Mouse (Mus musculus): ENCODE measurements around the gene Cenpf. TPM values are rescaled to one million over a fixed set of nuclear protein-coding genes. Genes with fewer than 3 reads are reported as not detected.
A peak's percentile ranks its signal among the peaks of the same experiment; 100 is the strongest.

Gene Cenpf
- polyA plus RNA-seq (2012; rRNA removed), result 10.2 and 12.6 TPM in 2 replicates

GRCm38 (mm10) chr1:189687654-189688387, at the start of gene Cenpf:
Cenpf (minus strand) TSS chr1:189688086.
- Histone ChIP-seq H3K36me3 (ENCODE audit: control insufficient read depth, insufficient read depth, low read length) (peaks cover 2% of the 10 kb centered on the region; the same call in 1 of the 2 replicates), H3K4me1 (ENCODE audit: control insufficient read depth, insufficient read depth, low read length) (peaks cover 3% of the 10 kb centered on the region), H3K27ac (ENCODE audit: control insufficient read depth, insufficient read depth, low read depth, low read length) (peak within 1 kb of the TSS; percentile 91), H3K4me3 (ENCODE audit: control insufficient read depth, low read depth, low read length) (peak within 1 kb of the TSS; percentile 96), H3K27me3 (ENCODE audit: control insufficient read depth, insufficient read depth, low read length) (no peaks in the 10 kb centered on the region)
- peak; percentile 86 for TF ChIP-seq POLR2A (IDR thresholded peaks at IDR 0.05; ENCODE audit: control insufficient read depth, low read depth, low read length)
- no peak for TF ChIP-seq CTCF (IDR thresholded peaks at IDR 0.05; ENCODE audit: control insufficient read depth, insufficient read depth, insufficient replicate concordance, low read depth, low read length)

- Histone ChIP-seq H3K36me3 (ENCODE audit: control insufficient read depth, insufficient read depth, low read length) (no peaks in the 10 kb centered on the region), H3K27me3 (ENCODE audit: control insufficient read depth, insufficient read depth, low read length) (no peaks in the 10 kb centered on the region), H3K4me1 (ENCODE audit: control insufficient read depth, insufficient read depth, low read length) (peaks cover 11% of the 10 kb centered on the region), H3K27ac (ENCODE audit: control insufficient read depth, insufficient read depth, low read depth, low read length) (no peak overlapping the region), H3K4me3 (ENCODE audit: control insufficient read depth, low read depth, low read length) (no peak overlapping the region)
- no peak for TF ChIP-seq CTCF (IDR thresholded peaks at IDR 0.05; ENCODE audit: control insufficient read depth, insufficient read depth, insufficient replicate concordance, low read depth, low read length)
- TF ChIP-seq POLR2A (IDR thresholded peaks at IDR 0.05; ENCODE audit: control insufficient read depth, low read depth, low read length), result no peak
Measured at GRCm38 (mm10) chr1:189732156-189732555, 44.3 kb upstream of the Cenpf start.

GRCm38 (mm10) chr1:189731697-189732096, 43.8 kb upstream of the Cenpf start:
- no peak overlapping the region for H3K4me3 ChIP-seq (ENCODE audit: control insufficient read depth, low read depth, low read length)
- H3K27me3 ChIP-seq (ENCODE audit: control insufficient read depth, insufficient read depth, low read length), result no peaks in the 10 kb centered on the region
- H3K27ac ChIP-seq (ENCODE audit: control insufficient read depth, insufficient read depth, low read depth, low read length), result no peak overlapping the region
- peaks cover 12% of the 10 kb centered on the region for H3K4me1 ChIP-seq (ENCODE audit: control insufficient read depth, insufficient read depth, low read length)
- TF ChIP-seq POLR2A (IDR thresholded peaks at IDR 0.05; ENCODE audit: control insufficient read depth, low read depth, low read length) (no peak), CTCF (IDR thresholded peaks at IDR 0.05; ENCODE audit: control insufficient read depth, insufficient read depth, insufficient replicate concordance, low read depth, low read length) (no peak)
- H3K36me3 ChIP-seq (ENCODE audit: control insufficient read depth, insufficient read depth, low read length), result no peaks in the 10 kb centered on the region

GRCm38 (mm10) chr1:189729141-189729815, 41.4 kb upstream of the Cenpf start:
- Histone ChIP-seq H3K27ac (ENCODE audit: control insufficient read depth, insufficient read depth, low read depth, low read length) (no peak overlapping the region), H3K36me3 (ENCODE audit: control insufficient read depth, insufficient read depth, low read length) (no peaks in the 10 kb centered on the region), H3K27me3 (ENCODE audit: control insufficient read depth, insufficient read depth, low read length) (no peaks in the 10 kb centered on the region), H3K4me1 (ENCODE audit: control insufficient read depth, insufficient read depth, low read length) (peaks cover 12% of the 10 kb centered on the region), H3K4me3 (ENCODE audit: control insufficient read depth, low read depth, low read length) (no peak overlapping the region)
- TF ChIP-seq POLR2A (IDR thresholded peaks at IDR 0.05; ENCODE audit: control insufficient read depth, low read depth, low read length) (no peak), CTCF (IDR thresholded peaks at IDR 0.05; ENCODE audit: control insufficient read depth, insufficient read depth, insufficient replicate concordance, low read depth, low read length) (no peak)

GRCm38 (mm10) chr1:189728784-189729115, 40.9 kb upstream of the Cenpf start:
- Histone ChIP-seq H3K27me3 (ENCODE audit: control insufficient read depth, insufficient read depth, low read length) (no peaks in the 10 kb centered on the region), H3K4me1 (ENCODE audit: control insufficient read depth, insufficient read depth, low read length) (peaks cover 12% of the 10 kb centered on the region)

GRCm38 (mm10) chr1:189727884-189728783, 40.2 kb upstream of the Cenpf start, which contains the start of gene Ptpn14:
Ptpn14 (plus strand) TSS chr1:189728268.
- H3K36me3 ChIP-seq (ENCODE audit: control insufficient read depth, insufficient read depth, low read length), result no peaks in the 10 kb centered on the region
- TF ChIP-seq POLR2A (IDR thresholded peaks at IDR 0.05; ENCODE audit: control insufficient read depth, low read depth, low read length) (0 out of 2 replicates have a peak, but pooled peaks have one; percentile 19), CTCF (IDR thresholded peaks at IDR 0.05; ENCODE audit: control insufficient read depth, insufficient read depth, insufficient replicate concordance, low read depth, low read length) (no peak)
- H3K27ac ChIP-seq (ENCODE audit: control insufficient read depth, insufficient read depth, low read depth, low read length), result peak within 1 kb of the TSS; percentile 70
- peaks cover 12% of the 10 kb centered on the region for H3K4me1 ChIP-seq (ENCODE audit: control insufficient read depth, insufficient read depth, low read length)
- no peaks in the 10 kb centered on the region for H3K27me3 ChIP-seq (ENCODE audit: control insufficient read depth, insufficient read depth, low read length)
- peak within 1 kb of the TSS; percentile 62 for H3K4me3 ChIP-seq (ENCODE audit: control insufficient read depth, low read depth, low read length)

More at GRCm38 (mm10) chr1:189728784-189729115, 40.9 kb upstream of the Cenpf start:
- H3K4me3 ChIP-seq (ENCODE audit: control insufficient read depth, low read depth, low read length), result peak overlapping the region; percentile 61
- no peaks in the 10 kb centered on the region for H3K36me3 ChIP-seq (ENCODE audit: control insufficient read depth, insufficient read depth, low read length)
- H3K27ac ChIP-seq (ENCODE audit: control insufficient read depth, insufficient read depth, low read depth, low read length), result no peak overlapping the region
- TF ChIP-seq CTCF (IDR thresholded peaks at IDR 0.05; ENCODE audit: control insufficient read depth, insufficient read depth, insufficient replicate concordance, low read depth, low read length) (no peak), POLR2A (IDR thresholded peaks at IDR 0.05; ENCODE audit: control insufficient read depth, low read depth, low read length) (no peak)

Data from testis, adult 2 months (tissue).